Mouse (Mus musculus): ENCODE measurements around the gene Filip1. TPM values are rescaled to one million over a fixed set of nuclear protein-coding genes. Genes with fewer than 3 reads are reported as not detected.

The Filip1 gene
- polyA plus RNA-seq, 3 experiments from 2014 or later, result 0.36 to 1.7 (median 1.0) TPM

DNA sequence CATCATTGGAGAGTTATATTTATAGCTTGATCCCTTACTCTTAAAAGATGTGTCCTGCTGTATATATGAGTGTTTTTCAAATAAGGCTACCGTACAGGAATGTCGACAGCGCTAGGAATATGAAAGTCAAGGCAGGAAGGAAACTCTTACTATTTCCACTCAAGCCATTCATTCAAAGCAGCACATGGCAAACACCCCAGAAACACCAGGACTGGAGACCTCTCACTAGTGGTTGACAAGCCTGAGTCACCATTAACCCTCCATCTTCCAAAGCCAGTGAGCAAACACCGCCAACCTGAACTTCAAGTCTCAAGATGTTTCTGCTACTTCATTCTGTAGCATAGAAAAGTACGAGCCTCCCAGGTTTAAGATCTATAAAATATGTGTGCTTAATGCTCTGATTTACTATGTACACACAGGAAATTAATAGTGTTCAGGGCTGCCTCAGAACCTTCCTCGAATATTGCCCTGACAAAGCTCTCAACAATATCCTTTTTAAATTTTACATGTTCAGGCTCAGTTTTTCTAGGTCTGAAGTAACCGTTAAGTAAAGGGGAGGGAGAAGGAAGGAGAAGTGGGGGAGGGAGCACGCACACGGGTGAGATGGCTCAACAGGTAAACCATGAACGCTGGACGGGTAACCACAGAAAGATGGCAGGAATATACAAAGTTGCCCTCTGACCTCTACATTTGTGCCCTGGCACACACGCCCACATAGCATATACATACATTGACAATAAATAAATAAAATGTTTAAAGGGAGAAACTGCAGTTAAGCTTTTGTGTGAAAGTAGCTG lies 34.2 kb downstream of the Filip1 start:
- ATAC-seq, result no peak

DNA sequence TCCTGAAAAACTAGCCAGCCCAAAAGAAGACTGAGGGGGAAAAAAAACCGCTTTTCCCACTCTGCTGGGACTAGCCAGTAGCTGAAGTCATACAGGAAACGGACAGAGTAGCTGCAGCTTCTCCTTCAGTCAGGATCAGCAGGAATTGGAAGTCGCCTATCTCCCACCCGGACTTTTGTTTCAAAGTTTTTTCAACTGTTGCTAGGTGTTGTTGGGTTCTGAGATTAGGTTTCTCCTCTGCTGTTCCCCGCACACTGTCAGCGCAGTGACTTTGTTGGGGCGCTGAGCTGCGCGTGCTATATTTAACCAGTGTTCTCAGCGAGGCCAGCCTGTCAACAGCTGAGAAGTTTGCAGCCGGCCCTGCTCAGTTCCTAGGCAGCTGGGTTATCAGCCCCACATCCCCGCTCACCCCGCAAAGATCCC lies 35.1 kb downstream of the Filip1 start:
- ATAC-seq, result no peak

DNA sequence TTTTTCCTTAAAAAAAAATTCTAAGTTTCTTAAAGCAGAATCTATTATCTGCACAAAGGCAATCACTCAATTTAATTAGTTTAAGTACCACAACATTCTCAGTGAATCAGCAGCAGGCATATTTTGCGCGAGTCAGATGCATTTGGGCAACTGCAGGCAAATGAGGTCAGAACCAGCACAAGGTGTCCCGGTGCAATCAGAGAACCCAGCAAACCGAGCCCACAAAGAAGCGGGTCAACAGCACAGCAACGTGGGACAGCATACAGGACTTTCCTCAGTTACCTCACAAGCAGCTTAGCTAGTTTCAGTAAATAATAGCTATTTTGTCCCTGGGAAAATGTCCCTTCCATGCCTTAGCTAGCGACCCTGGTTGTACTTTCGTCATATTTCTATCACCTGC lies 35.9 kb downstream of the Filip1 start:
- no peak for ATAC-seq

DNA sequence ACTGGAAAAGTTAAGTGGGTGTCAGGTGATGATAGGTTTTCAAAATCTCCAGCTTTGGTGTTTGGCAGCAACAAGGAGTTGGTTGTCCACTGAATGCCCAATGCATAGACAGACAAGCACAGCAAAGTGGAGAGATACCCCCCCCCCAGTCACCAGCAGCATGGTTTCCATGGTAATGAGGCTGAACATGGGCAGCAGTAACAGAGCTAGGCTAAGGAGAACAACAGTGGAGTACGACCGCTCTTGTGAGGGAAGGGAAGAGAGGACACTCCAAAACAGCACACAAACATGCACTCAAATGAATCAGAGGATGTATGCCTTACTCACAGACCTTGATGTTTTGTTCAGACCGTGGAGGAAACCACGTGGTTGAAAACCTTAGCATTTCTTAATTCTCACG lies 37.5 kb downstream of the Filip1 start:
- ATAC-seq, result no peak

DNA sequence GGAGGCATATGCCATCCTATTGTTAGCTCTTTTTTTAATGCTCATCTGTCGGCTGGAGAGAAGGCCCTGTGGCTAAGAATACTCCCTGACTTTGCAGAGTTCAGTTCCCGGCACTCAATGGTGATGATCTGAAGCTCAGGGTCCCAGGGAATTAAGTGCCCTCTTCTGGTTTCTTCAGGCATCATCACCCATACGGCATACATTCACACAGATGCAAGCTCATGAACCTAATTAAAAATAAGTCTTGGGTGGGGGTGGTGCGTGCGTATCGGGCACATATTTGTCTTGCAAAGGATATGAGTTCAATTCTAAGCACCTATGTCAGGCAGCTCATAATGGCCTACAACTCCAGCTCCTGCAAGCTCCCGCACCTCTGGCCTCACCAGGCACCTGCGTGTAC lies 39.1 kb downstream of the Filip1 start:
- no peak for ATAC-seq

DNA sequence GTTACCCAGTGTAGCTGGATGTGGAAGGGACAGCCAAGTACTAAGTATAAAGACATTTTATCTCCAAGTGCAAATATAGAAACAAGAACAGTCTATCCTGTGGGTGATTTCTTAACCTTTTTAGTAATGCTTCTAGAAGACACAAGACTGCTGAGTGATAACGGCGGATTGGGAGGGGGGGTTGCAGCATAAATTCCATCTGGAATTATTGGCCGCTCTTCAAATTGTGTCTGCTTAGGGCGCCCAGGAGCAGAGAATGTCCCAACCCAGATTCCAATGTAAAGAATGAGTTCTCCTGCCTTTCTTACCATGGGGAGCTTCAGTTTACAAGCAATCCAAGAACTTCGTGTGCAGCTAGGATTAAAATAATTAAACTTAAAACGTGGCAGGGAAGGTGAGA lies 39.9 kb downstream of the Filip1 start:
- ATAC-seq, result no peak

DNA sequence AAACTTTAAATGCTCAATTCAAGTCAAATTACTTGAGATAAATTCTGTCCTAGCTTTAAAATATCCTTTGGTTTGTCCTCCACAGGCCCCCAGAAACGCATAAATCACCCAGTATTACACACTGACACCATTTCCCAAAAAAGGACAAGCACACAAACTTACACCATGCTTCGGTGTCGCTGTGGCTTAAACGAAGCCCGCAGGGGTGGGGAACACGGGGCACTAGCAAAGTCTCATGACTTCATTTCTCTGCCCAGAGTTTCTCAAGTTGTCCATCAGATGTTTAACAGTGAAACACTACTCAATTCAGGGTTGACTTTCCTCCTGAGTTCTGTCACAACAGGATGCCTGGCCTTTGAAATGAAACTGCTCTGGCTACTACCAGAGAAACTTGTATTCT lies 41.0 kb downstream of the Filip1 start:
- no peak for ATAC-seq

DNA sequence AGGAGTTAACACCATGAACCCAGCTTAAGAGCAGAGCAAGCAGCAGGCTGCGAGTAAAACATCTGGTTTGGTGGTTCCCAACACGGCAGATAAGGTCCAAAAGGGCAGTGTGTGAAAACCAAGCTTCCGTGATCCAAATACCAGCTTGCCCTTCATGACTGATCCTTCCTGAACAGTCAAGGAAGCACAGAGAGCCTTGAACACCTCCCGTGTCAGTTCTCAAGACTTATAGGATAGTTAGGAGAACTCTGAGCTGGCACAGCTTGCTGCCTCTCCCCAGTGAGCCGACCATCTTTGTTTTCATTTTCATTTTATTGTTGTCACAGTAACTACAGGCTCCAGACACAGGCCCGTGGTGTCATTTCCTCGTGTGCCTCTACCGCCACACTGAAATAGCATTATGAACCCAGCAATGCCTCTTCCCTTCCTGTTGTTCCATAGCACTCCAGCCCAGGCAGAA lies 42.0 kb downstream of the Filip1 start:
- ATAC-seq, result peak; percentile 75

DNA sequence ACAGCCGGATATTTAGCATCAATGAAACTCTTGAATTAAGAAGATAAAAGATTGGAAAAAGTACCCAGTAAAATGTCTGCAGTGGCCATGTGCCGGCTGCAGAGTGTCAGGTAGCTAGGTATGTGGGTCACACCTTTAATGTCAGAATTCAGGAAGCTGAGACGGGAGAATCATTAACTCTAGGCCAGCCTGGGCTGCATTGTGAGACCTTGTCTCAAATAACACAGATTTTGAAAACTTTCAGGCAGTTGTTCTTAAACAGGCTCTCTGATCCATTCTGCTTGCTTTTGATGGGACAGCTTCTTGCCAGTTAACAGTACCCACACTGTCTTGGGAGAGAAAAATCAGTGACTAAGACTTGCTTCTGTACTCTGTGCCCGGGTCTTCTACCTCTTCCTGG lies 43.1 kb downstream of the Filip1 start:
- ATAC-seq, result no peak

DNA sequence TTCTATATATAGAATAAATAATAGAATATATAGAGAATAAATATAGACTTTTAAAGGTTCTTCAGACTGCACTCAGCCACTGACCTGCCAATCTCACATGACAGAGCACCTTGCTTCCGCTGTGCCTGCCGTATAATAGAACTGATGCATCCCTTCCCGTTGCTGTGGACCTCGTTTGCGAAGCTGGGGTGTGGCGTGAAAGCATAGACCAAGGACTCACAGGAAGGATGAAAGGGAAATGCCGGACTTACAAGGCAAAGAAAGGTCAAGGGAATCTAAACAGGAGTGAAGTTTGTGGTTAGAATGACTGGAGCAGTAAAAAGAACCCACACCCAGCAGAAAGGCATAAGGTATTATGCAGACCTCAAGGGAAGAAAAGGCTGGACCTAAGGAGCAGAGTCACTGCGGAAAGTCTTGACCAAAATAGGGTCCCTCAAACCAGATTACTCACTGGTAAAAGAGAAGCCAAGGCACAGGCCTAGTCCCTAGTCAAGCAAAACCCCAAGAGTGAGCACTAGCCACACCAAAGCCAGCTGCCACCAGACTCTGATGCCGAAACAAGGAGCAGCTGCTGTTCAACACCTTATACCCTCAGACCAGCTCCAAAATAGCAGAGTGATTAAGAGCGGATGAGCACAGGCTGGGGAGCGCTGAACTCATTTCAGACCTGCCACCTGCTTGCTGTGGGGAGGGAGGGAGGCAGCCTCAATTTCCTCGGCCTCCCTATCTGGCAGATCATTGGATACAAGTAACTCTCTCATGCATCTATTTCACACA lies 45.8 kb downstream of the Filip1 start:
- ATAC-seq, result no peak

DNA sequence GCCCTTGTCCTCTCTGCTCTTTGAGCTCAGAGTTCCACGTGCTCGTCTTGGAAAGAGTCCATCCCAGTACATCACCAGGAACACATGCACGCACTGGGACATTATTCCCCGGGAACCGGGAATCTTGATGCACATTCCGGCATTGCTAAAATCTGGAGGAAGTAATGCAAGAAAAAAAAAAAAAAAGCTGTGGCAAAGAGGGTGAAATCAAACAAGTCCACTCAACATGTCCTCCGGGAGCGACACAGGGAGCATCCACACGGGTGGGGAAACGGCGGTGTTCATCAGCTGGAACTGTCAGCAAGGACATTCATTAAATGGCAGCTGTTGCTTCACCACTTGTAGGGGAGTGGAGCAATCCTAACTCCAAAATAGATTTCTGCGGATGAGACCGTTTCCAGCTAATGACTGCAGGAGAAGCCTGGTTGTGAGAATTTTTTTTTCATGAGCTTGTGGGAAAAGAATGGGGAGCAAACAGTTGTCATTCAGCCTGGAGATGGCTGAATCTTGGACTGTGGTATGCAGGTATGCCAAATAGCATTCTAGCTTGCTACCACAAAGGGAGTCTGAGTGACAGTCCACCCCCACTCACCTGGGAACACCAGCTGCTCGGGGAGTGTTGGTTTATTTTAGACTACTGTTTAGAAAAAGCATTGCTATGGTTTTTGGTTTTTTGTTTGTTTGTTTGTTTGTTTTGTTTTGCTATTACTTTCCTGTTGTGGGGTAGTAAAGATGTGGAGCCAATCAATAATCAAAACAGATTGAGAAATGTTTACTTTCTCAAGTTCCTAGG lies 46.9 kb downstream of the Filip1 start:
- no peak for ATAC-seq

DNA sequence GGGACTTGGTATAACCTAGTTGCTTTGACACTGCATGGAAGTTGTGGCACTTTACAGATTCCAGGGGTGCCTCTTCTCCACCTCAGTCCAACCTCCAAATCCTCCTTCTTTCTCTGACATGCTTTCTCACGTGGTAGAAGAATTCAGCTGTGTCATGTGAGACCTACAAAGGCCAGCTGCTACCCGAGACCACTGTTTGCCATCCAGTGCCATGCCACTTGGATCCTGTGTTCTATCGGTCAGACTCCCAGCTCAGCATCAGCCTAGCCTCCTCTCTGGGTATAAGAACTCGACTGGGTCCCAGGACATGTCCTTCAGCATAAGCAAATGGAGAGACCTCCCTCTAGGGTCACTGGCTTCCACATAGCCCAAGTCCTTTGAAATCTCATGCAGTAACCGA lies 47.6 kb downstream of the Filip1 start:
- no peak for ATAC-seq

DNA sequence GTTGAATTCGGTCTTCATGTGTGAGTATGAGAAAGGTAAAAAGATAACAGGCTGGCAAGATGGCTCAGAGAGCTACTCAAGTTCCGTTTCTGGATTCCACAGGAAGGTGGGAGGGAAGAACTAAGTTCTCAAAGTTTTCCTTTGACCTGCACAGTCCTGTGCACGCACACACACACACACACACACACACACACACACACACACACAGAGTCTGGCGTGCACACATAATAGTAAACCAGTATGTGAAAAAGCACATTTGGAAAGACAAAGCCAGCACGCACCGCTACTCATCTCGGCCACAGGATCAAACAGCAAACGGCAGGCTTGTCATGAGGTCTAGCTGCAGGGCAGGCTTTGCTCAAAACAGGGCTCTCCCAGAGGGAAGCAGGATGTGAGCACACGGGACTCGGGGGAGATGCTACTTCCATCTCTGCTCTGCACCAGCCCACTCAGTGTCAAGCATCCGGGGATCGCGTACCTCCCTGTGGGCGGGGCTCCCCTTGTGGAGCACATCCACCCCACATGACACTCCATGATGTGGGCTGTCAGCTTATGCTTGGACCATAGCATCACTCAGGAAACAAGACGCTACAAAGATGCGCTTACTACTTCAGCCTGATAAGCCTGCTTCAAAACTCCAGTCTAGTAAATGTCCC lies 50.9 kb downstream of the Filip1 start:
- ATAC-seq, result peak; percentile 86

DNA sequence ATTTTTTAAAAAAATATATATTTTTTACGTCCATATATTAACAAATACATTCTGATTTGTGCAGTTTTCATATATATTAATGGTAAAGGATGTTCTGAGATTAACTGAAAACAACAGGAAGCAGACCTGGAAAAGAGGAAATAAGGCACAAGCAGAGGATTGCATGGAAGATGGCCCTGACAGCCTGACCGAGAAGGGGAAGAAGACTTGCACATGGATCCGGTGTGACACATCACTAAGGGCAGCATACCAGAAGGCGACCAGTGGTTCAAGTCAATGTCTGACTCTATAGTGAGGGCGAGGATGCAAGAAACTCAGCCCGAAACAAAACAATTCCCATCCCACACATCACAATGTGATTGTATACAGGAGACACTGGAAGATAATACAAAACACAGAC lies 52.2 kb downstream of the Filip1 start:
- ATAC-seq, result no peak

DNA sequence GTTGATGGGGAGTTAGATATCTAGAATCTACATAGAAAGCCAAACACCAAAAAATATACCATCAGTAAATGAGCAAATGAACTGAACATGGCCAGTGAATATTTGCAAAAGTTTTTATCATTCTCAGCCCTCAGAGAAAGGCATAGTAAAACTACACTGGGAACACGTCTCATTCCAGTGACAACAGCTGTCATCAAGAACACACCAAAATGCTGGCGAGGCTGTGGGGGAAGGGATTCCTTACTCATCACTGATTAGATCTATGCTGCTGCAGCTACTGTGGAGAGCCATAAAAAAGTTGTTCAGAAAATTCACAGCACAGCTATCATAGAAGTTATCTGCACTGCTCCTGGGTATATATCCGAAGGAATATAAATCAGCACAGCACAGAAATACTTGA lies 54.3 kb downstream of the Filip1 start:
- no peak for ATAC-seq

DNA sequence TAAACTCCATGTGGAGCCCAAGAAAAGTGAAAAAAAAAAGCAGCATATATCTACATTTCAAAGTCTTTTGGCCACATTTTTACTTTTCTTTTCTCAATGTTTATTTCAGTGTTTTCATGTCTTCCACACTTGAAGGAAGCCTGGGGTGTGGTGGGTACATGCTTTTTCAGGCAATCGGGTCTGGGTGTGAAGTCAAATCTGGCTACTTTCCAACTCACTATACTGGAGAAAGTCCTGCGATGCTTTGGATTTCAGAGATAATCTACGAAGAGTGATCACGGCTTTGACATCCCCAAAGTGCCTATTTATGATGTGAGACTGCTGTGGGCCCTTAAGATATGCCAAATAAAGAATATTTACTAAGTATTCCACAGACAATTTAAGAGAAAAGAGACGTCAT lies 57.7 kb downstream of the Filip1 start:
- ATAC-seq, result no peak

DNA sequence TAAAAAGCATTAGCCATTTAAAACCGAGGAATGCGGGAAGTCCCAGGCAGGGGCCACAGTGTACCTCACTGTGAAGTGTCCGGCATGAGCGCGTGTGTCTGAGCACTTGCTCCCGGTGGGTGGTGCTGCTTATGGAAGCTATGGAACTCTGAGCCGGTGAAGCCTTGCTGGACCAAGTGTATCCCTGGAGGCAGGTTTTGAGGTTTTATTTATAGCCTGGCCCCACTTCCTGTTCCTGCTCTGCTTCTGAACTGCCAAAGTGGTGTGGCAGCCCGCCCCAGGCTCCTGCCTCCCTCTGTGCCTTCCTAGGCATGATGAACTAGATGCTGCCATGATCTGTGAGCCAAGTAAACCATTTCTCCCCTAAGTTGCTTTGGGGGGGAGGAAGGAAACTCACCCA lies 60.7 kb downstream of the Filip1 start:
- ATAC-seq, result no peak

DNA sequence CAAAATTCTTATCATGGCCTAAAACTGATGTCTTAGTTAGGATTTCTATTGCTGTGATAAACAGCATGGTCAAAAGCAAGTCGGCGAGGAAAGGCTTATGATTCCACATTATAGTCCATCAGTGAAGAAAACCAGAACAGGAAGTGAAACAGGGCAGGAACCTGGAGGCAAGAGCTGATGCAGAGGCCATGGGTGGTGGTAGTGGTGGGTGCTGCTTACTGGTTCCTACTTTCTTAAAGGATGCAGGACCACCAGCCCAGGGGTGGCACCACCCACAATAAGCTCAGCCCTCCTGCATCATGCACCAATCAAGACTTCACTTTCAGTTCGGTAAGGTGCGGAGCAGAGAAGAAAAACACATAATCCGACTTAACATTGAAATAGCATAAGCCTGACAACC lies 61.3 kb downstream of the Filip1 start:
- ATAC-seq, result no peak

DNA sequence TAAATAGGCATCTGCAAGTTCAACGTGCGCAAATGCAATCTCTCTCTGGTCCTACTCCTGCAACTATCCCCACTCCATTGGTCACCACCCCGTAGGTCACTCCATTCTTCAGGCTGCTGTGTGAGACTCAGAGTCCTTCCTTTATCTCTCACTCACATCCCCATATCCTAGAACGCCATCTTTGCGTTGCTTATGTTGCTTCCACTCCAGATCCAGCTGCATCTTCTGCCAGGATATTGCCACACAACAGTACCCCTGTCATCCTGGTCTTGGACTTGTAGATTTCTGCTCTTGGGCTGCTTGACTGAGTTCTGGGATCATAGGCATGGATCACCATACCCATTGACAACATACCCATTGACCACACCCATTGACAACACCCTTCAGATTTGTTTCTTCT lies 62.0 kb downstream of the Filip1 start:
- no peak for ATAC-seq

DNA sequence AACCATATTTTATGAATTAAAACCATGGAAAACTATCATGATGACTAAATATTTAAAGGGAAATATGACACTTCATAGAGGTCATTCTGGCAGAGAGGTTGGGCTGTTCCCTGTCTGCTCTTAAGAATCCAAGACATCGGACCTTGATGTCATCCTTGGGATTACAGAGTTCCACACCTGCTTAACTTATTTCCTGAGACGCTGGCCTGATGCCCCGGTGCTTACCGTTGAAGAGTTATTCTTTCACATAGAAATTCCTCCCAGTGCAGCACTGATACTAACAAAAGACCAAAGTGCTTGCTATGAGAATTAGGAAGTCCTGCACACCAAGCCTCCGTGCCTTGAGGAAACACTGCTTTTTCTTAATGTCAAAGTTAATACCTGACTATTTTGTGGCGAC lies 62.6 kb downstream of the Filip1 start:
- ATAC-seq, result no peak

DNA sequence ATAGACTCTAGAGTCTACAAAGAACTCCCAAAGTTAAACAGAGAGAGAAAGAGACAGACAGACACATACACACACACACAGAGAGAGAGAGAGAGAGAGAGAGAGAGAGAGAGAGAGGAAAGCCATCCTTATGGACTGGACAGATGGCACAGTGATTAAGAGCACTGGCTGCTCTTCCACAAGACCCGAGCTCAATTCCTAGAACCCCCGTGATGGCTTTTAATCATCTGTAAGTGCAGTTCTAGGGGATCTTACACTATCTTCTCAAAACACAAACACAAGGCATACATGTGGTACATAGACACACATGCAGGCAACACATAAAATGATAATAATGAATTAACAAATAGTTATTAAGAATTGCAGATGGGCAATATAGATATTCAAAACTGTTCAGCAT lies 64.3 kb downstream of the Filip1 start:
- no peak for ATAC-seq

DNA sequence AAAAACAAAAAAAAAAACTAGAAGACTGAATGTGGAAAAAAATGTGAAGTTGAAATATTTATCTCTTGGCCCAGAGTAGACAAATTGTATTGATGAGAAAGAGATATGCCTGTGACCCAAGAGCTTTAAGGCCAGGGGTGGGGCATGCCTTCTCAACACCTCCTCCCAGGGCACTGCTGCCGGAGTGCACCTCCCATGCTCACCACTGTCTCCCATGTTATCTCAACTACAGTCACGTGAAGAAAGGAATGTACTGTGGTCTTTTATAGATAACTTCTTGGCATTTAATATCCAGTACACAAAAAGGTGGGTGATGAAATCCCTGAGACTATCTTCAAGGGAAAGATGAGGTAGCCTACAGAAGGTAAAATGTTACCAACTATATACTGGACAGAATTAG lies 64.7 kb downstream of the Filip1 start:
- no peak for ATAC-seq

DNA sequence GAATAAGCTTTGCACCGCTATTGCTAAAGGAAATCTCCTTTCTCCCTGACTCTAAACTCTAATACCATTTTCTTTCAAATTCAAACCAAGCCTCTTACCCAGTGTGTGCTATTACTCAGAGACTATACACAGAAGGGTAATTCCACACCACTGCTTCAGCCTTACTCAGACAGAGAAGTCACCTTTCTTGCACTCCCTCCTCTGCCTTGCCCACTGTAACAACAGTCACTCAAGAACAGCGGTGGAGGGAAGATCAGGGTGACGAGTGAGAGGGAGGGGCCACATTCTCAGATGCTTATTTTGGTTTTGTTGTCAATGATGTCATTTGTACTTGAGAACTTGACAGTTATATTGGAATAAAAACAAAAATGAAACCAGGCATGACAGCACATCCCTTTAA lies 65.2 kb downstream of the Filip1 start:
- peak; percentile 43 for ATAC-seq

Measured in inflammation-experienced regulatory T-cells, adult 6 months (primary cell).